Mouse (Mus musculus) layer of hippocampus, adult 8-10 months (tissue): Measurements from ENCODE around the gene Lbr. TPM values are rescaled to one million over a fixed set of nuclear protein-coding genes. Genes with fewer than 3 reads are reported as not detected.
"Not testable (repeated sequence)": the region's sequence is repeated elsewhere in the genome, so short reads cannot be mapped to it uniquely, and the experiment has no call there.

Experiments
- DNase-seq, 2 experiments: peaks; one replicate each; pipeline ENCODE4 v3.0.0; 2022; ENCODE audit warnings: low spot score in 2 of 2
- total RNA-seq, 4 experiments: library from RNA; stranded (reverse); gene quantifications; 2 replicates each; pipeline ENCODE4 v1.2.4; 2022

Gene Lbr
- total RNA-seq, 4 experiments from 2014 or later: 14.4 to 19.8 (median 17.1) TPM

- no peak for DNase-seq
Measured at GRCm38 (mm10) chr1:181789952-181790351, 52.9 kb downstream of the Lbr start.

GRCm38 (mm10) chr1:181782600-181782999, 60.2 kb downstream of the Lbr start:
- not testable (repeated sequence) for DNase-seq

GRCm38 (mm10) chr1:181776541-181776940, 66.3 kb downstream of the Lbr start:
- no peak for DNase-seq

- DNase-seq: no peak
Measured at GRCm38 (mm10) chr1:181771871-181772270, 71.0 kb downstream of the Lbr start.

GRCm38 (mm10) chr1:181769392-181769791, 73.5 kb downstream of the Lbr start:
- no peak for DNase-seq

Other genes starting within 250 kb of the Lbr start
- 100 to 1,000 TPM; 174 to 214 (median 191) TPM for gene Enah, start 176.9 kb upstream of the Lbr start, total RNA-seq